Mouse (Mus musculus) ovary, adult 2 months (tissue): ENCODE results near the gene Xpa. TPM values are rescaled to one million over a fixed set of nuclear protein-coding genes. Genes with fewer than 3 reads are reported as not detected.

ENCODE experiments used
- polyA plus RNA-seq: library from polyadenylated mRNA; depleted of rRNA; stranded (reverse); fragments of >200 nt; gene quantifications from 2 replicates; pipeline ENCODE4 v1.2.3, GENCODE M21; 2012; rRNA removed

Xpa gene
- 44.5 and 54.8 TPM in 2 replicates for polyA plus RNA-seq

DNA sequence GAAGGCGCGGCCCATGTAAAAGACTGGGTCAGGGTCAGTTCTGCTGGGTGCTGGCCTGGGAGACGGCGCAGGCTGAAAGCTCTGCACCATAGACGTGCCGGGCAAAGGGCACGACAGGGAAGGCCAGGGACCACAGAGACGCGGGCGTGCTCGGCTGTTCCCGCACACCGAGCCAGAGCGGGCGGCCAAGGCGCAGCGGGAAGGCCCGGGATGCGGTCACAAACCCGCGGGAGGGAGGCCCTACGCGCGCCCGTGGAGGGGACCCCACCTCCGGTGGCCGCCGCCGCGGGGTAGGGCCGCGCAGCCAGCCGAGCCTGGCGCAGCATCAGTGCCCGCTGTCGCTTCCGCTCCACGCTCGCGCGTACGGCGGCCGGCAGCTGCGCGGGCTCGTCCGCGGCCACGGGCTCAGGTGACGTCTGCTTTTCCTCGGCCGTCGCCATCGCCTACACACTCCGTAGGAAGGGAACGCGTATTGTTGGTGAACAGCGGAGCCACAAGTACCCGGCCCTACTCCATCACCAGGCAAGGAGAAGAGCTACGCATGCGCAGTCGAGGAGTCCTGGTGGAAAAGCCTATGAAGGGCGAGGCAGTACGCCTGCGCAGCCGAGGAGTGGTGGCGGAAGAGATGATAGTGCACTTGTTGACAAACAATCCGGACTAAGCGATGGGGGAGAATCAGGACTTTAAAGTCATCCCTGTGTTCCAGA, at the start of gene Xpa:
Gene Xpa, minus strand, starts transcription at position 531 of the 707 bp plus-strand sequence.

DNA sequence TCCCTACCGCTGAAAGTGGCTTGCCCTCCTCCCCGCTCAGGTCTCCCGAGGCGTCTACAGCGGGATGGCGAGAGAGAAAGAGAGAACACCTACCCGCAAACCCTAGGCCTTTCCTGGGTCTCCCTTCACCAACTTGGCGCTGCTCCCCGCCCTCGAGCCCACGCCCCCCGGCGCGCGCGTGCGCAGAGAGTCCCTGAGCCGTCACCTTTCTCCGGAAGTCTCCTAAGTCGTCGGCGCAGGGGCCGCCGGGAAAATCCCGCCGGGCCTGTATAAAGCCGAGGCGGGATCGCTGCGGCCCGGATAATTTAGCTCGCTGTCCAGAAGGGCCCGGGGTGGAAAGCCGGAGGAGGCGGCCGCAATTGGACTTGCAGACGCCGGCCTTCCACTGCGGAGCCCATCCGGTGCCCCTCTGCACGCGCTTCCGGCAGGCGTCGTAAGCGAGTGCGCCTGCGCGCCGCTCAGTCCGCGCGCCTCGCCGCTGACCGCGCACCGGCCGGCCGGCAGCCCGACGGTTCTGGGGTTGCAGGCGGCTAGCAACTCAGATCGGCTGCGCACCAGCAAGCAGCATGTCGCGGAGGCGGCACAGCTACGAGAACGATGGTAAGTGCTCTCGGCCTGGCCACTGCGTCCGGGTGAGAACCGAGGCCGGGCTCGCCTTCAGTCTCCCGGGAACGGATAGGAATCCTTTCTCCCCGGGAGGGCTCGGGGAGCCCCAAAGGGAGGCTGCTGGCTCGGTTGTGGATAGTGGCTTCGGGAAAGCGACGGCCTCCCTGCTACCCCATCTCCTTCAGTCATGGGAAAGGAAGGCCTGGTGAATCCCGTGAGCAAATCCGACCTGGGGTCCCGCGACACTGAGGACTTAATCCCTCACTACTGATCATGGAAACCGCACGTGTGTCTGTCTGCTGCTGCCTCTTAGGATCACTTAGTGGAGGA, 57.6 kb downstream of the Xpa start, which contains the start of the genes Ncbp1 and Tstd2:
Gene Ncbp1, plus strand, starts transcription at position 327 of the 936 bp plus-strand sequence.
Gene Tstd2, minus strand, starts transcription at position 408 of the 936 bp plus-strand sequence.

Other genes with a start within 250 kb of the Xpa start
- gene Tdrd7, start 231.0 kb downstream of the Xpa start, polyA plus RNA-seq, result 9.9 and 11.1 TPM in 2 replicates
- gene Tmod1, start 157.4 kb downstream of the Xpa start, polyA plus RNA-seq, result 1.9 and 3.0 TPM in 2 replicates
- 20.8 and 23.5 TPM in 2 replicates for gene Ncbp1, start 57.7 kb downstream of the Xpa start, polyA plus RNA-seq
- 16.8 TPM in 2 replicates for gene Tstd2, start 57.6 kb downstream of the Xpa start, polyA plus RNA-seq
- gene Foxe1, start 147.3 kb upstream of the Xpa start, polyA plus RNA-seq, result 0.07 and 0.21 TPM in 2 replicates
- 10.3 and 10.4 TPM in 2 replicates for gene Trmo, start 193.1 kb upstream of the Xpa start, polyA plus RNA-seq
- not detected in 2 replicates for gene Hemgn, start 217.2 kb upstream of the Xpa start, polyA plus RNA-seq